Mouse (Mus musculus) embryo, embryonic 10 days (tissue): ENCODE data around the gene Rdh16.
"Not testable (repeated sequence)": the region's sequence is repeated elsewhere in the genome, so short reads cannot be mapped to it uniquely, and the experiment has no call there.

ENCODE experiments used
- DNase-seq: peaks from one replicate; pipeline ENCODE4 v3.0.0-alpha.2; 2015; ENCODE audit warnings: low spot score

Gene Rdh16

DNA sequence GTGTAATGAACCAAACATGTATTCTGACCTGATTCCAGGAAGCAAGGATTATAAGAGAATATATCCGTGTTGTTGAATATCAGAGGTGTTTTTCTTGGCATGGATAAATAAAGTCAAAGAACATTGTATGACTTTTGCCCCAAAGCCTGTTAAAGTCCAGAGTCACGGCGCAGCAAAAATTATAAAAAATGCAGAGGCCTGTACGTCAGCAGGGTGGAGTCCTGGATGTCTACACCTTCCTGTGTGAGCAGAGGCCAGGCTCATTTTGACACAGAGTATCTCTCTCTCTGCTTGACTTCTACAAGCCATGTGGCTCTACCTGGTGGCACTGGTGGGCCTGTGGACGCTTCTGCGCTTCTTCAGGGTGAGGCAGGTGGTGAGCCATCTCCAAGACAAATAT is at the start of gene Rdh16:
TSS of gene Rdh16 (plus strand) at position 262 of the 400 bp plus-strand sequence.
- no peak for DNase-seq

- no peak for DNase-seq
Measured at GRCm38 (mm10) chr10:127751548-127751947, 49.4 kb upstream of the Rdh16 start, which contains the start of gene Gpr182. Gene Gpr182 (minus strand): TSS chr10:127751732.

DNA sequence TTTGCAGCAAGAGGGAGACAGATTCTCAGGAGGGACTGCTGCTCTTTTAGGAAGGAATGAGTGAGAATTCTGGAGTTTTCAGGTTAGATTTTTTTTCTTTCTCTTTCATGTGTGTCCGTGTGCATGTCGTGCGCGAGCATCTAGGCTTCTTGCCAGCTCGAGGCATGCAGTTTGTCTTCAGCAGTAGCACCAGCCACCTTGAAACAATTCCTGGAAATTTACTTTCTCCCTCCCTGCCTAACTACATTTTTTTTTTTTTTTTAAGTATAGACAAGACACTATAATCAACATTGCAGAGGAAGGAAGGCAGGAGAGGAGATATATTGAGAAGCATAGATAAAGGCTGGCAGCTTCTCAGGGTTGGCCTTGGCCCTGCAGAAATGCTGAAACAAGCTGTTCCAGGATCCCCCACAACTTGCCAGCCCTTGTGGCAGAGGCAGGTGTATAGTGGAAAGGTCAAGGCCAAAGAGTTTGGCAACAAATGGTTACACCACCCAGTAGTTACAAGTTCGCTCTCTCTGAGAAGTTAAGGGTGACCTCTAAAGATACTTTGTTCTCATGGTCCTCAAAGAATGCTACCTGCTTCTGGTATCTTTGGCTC is 46.3 kb upstream of the Rdh16 start:
- DNase-seq = no peak

DNA sequence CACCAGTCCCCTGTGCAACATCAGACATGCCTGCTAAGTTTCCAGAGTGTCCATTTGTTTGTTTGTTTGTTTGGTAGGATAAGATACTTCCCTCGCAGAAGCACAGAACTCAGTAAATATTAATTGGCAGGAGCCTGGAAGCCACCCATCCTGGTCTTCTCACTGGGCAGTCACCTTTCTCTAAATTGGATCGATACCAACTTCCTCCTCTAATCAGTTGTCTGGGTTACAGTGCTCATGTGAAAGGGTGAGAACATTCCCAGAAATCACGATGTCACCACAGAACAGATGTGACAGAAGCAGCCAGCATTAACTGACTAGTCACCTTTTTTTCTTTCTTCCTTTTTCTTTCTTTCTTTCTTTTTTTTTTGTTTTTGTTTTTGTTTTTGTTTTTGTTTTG is 45.7 kb upstream of the Rdh16 start:
- DNase-seq = no peak

DNA sequence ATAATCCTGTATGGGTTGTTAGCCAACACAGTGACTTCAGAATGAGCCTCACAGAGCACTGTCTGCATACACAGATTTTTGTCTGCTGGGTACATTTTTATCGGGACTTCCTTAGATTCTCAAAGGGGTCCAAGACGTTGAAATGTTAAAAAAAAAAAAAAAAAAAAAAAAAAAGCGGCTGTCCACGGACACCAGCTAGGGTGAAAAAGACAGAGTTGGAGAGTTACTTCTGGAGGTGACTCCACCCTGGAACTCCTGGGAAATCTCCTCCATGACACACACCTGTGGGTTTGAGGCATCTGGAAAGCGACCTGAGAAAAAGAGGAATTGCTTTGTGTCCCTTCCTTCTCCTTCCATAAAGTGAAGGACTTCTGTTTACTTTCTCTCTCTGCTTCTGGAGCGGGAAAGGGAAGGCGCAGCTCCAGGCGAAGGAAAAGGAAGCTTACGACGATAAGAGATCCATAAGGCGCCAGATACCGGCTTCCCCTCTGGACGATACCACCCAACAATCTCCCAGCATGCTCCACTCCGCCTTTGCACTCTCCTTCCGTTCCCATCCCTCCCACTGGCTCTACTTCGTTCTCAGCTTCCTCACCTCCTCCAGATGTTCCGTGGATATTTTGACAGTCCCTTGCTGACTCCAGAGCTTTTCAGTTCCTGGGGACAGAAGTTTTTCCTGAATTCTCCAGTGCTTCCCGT is 45.0 kb upstream of the Rdh16 start:
- DNase-seq = peak; percentile 25

GRCm38 (mm10) chr10:127759181-127760110 is 41.5 kb upstream of the Rdh16 start, which contains the start of the genes Rdh1 and Rdh16f1:
Gene Rdh1 (plus strand): TSS chr10:127759721.
Gene Rdh16f1 (plus strand): TSS chr10:127759787.
- no peak for DNase-seq

DNA sequence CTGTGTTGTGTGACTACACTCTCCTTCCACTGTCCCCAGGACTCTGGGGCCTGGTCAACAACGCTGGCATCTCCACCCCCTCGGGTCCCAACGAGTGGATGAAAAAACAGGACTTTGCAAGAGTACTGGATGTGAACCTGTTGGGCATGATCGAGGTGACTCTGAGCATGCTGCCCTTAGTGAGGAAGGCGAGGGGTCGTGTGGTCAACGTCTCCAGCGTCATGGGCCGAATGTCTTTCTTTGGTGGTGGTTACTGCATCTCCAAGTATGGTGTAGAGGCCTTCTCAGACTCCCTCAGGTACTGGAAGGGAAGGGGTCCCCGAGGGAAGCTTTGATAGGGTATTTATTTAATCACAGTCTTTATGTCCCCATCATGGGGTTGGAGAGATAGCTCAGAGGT is 38.0 kb upstream of the Rdh16 start:
- not testable (repeated sequence) for DNase-seq

- DNase-seq = no peak
Measured at GRCm38 (mm10) chr10:127763914-127764680, 36.9 kb upstream of the Rdh16 start.

DNA sequence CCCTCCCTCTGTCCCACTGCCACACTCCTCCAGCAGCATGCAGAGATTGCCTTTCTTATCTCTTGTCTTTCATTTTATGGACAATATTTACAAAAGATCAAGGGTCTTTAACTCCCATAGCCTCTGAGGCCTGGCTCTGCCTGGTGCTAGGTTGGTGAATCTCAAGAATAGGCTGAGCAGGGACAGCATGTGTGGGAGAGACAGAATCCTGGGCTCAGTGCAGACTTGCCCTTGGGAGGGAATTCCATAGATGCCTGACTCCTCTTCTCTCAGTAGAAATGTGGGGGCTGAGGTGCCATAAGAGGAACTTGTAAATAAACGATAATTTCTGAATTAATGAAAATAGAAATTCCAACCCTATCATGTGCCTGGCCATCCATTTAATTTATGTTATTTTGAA is 34.4 kb upstream of the Rdh16 start:
- no peak for DNase-seq

- DNase-seq = no peak
Measured at GRCm38 (mm10) chr10:127776011-127776410, 24.9 kb upstream of the Rdh16 start, which contains the start of gene Rdh9. Gene Rdh9 (plus strand): TSS chr10:127776386.

- DNase-seq = not testable (repeated sequence)
Measured at GRCm38 (mm10) chr10:127782321-127782720, 18.6 kb upstream of the Rdh16 start.

GRCm38 (mm10) chr10:127785411-127785810 is 15.5 kb upstream of the Rdh16 start:
- not testable (repeated sequence) for DNase-seq

DNA sequence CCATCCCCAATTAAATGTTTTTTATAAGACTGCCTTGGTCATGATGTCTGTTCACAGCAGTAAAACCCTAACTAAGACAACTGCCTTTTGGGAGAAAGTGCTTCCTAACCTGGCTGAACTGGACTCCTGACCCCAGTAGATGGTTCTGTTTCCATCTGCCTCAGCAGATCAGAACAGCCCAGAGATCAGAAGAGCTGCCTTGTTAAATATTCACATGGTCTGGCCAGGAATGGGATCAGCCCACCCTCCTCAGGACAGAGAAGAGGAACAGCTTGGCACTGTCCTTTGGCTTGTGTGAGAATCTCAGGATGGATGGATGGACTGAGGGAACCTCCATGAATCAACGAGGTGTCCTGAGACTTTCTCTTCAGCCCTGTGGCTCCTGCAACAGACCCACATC is 1.7 kb upstream of the Rdh16 start:
- no peak for DNase-seq

- DNase-seq = no peak
Measured at GRCm38 (mm10) chr10:127801612-127802011, 660 bp downstream of the Rdh16 start.

DNA sequence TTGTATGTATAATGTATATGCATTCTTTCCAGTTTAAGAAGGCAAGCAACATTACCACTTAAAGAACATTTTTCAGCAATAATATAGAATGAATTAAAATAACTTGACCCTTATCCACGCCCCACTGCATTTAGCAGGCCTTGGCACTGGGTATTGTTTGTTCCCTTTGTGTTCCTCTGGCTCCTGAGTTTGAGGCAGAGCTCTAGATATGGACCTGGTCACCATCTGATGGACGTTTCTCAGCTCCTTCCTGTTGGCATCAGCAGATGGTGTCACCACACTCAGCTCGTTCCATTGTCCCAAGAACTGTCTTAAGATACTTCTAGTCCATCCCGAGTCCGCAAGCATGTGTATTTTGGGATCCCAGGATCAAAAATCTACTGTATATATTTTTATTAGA is 1.3 kb downstream of the Rdh16 start:
- no peak for DNase-seq

DNA sequence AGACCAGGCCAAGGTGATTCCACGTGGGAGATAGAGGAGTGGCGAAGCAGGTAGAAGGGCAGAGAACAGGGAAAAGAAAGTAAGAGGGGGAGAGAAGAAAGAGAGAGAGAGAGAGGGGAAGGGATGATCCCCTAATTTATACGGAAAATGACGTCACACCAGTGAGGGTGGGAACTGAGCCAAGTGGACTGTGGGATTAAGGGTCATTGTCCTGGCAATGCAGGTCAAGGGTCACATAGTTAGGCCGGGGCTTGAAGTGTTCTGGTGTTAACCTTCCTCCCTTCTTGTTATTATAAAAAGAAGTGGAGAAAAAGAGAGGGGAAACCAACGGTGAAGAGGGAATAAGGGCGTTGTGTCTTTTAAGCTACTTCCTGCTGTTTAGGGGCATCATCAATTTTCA is 3.5 kb downstream of the Rdh16 start:
- no peak for DNase-seq

DNA sequence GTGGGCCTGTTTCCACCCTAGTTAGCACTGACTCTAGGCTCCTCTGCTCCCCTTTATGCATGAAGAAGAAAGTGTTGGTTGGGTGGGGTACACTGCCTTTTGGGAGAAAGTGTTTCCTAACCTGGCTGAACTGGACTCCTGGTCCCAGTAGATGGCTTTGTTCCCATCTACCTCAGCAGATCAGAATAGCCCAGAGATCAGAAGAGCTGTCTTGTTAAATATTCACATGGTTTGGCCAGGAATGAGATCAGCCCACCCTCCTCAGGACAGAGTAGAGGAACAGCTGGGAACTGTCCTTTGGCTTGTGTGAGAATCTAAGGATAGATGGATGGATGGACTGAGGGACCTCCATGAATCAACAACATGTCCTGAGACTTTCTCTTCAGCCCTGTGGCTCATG is 14.9 kb downstream of the Rdh16 start:
- DNase-seq = no peak

GRCm38 (mm10) chr10:127817268-127817910 is 16.4 kb downstream of the Rdh16 start:
- not testable (repeated sequence) for DNase-seq

- DNase-seq = not testable (repeated sequence)
Measured at GRCm38 (mm10) chr10:127821806-127822205, 20.9 kb downstream of the Rdh16 start.

- DNase-seq = peak; percentile 35
Measured at GRCm38 (mm10) chr10:127825386-127825785, 24.4 kb downstream of the Rdh16 start.

- DNase-seq = no peak
Measured at GRCm38 (mm10) chr10:127829121-127829520, 28.2 kb downstream of the Rdh16 start.
